Mouse (Mus musculus) liver, postnatal 0 days (tissue): ENCODE results near the gene Msh5. TPM values are rescaled to one million over a fixed set of nuclear protein-coding genes. Genes with fewer than 3 reads are reported as not detected.
A peak's percentile ranks its signal among the peaks of the same experiment; 100 is the strongest.

Experiments
- ATAC-seq: fragments of 200-750 bp; cut with Nextera tagmentation; 2 replicates; pipeline ENCODE4 v1.8.0; 2017; ENCODE audit warnings: mild to moderate bottlenecking, moderate library complexity
- DNase-seq: peaks from one replicate; pipeline ENCODE4 v3.0.0-alpha.2; 2016
- H3K27ac ChIP-seq: fragments of 300-500 bp; sonication (generic); 2 replicates; pipeline ENCODE4 v1.5.1; 2014; ENCODE audit warnings: antibody characterized with exemption, moderate library complexity, mild to moderate bottlenecking, low read depth
- H3K27me3 ChIP-seq: fragments of 300-500 bp; sonication (generic); 2 replicates; pipeline ENCODE4 v1.6.1; 2014; ENCODE audit warnings: low read length, control low read depth, mixed read lengths; ENCODE audit not compliant: insufficient read depth
- H3K36me3 ChIP-seq: fragments of 300-500 bp; sonication (generic); replicated peaks from 2 replicates; pipeline ENCODE4 v1.6.1; 2014; ENCODE audit warnings: mild to moderate bottlenecking, control low read depth, low read length, moderate library complexity, mixed read lengths; ENCODE audit not compliant: insufficient read depth
- H3K4me1 ChIP-seq: fragments of 300-500 bp; sonication (generic); 2 replicates; pipeline ENCODE4 v1.6.1; 2014; ENCODE audit warnings: antibody characterized with exemption, mild to moderate bottlenecking, control low read depth; ENCODE audit not compliant: insufficient read depth
- H3K4me2 ChIP-seq: fragments of 300-500 bp; sonication (generic); 2 replicates; pipeline ENCODE4 v1.6.1; 2014; ENCODE audit warnings: low read depth, mild to moderate bottlenecking, low read length, moderate library complexity, mixed read lengths
- H3K4me3 ChIP-seq: fragments of 300-500 bp; sonication (generic); 2 replicates; pipeline ENCODE4 v1.5.1; 2014; ENCODE audit warnings: low read depth, low read length
- H3K9ac ChIP-seq: fragments of 300-500 bp; sonication (generic); replicated peaks from 2 replicates; pipeline ENCODE4 v1.6.1; 2014; ENCODE audit warnings: mild to moderate bottlenecking, moderate library complexity
- H3K9me3 ChIP-seq: fragments of 300-500 bp; sonication (generic); 2 replicates; pipeline ENCODE4 v1.6.1; 2016; ENCODE audit warnings: mild to moderate bottlenecking, control low read depth, low read length, mixed read lengths
- CTCF ChIP-seq: sonication (generic); IDR thresholded peaks from 2 replicates; pipeline ENCODE4 v1.5.1; 2016; ENCODE audit warnings: antibody characterized with exemption, low read depth
- EP300 ChIP-seq: IDR thresholded peaks from 2 replicates; pipeline ENCODE4 v1.6.1; 2016; ENCODE audit warnings: antibody characterized with exemption, low read depth, mild to moderate bottlenecking
- WGBS: fragments of 180-500 bp; shearing (Covaris S2); extraction: QIAGEN DNeasy Blood & Tissue Kit; methylation state at CpG from one replicate; pipeline ENCODE4 v1.1.7; 2014; ENCODE audit not compliant: insufficient replicate concordance; 5-methylcytosine and 5-hydroxymethylcytosine counted together
- polyA plus RNA-seq: library from polyadenylated mRNA; unstranded; fragments of >200 nt; fragmentation: Nextera tagmentation; extraction: Ambion mirVana; gene quantifications from 2 replicates; pipeline ENCODE4 v1.2.1, GENCODE M21; 2015

The Msh5 gene
- polyA plus RNA-seq, 1 experiment from 2014 or later: 4.2 TPM

DNA sequence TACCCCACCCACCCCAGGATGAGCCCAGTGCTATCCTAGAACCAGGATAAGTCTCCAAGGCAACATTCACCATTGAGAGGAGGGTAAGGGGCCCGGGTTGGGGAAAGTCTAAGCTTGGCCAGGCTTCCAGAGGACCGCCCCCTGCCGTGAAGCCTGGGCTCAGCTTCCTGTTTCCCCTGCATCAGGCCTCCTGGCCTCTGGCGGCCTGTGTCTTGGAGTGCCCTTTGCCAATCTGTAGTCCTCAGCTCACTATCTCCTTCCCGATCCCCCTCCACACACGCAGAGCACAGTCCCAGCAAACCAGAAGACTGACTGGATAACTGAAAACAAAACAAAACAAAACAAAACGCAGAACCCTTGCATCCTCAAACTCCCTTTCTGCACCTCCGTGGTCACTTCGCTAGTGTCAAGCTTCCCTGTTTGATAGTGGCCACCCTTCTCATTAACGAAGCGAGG is 3.0 kb upstream of the Msh5 start, which contains the start of gene Clic1:
Gene Clic1, plus strand, starts transcription at position 406 of the 456 bp plus-strand sequence.
- DNase-seq (peak; percentile 77), ATAC-seq (peak; percentile 4; the same call in 1 of the 2 replicates)
- Histone ChIP-seq H3K4me3 (peak within 1 kb of the TSS; percentile 68), H3K4me1 (peaks cover 55% of the 10 kb centered on the region), H3K4me2 (peak within 1 kb of the TSS; percentile 99), H3K27ac (peak within 1 kb of the TSS; percentile 98), H3K9ac (peak within 1 kb of the TSS; percentile 87), H3K36me3 (peaks cover 24% of the 10 kb centered on the region), H3K9me3 (no peaks in the 10 kb centered on the region), H3K27me3 (no peaks in the 10 kb centered on the region)
- 2% methylated on average over 11 of the region's 11 CpGs for WGBS
- TF ChIP-seq CTCF (peak; percentile 49), EP300 (no peak)

- no peak for TF ChIP-seq EP300
- no peak for TF ChIP-seq CTCF
- H3K4me1 ChIP-seq: peaks cover 61% of the 10 kb centered on the region
- peak overlapping the region; percentile 87 for H3K9ac ChIP-seq
- peaks cover 18% of the 10 kb centered on the region for H3K36me3 ChIP-seq
- peak overlapping the region; percentile 99 for H3K4me2 ChIP-seq
- H3K4me3 ChIP-seq: peak overlapping the region; percentile 68
- ATAC-seq: no peak
- WGBS: 34% methylated on average over 5 of the region's 5 CpGs
- H3K9me3 ChIP-seq: no peaks in the 10 kb centered on the region
- no peak for DNase-seq
- H3K27me3 ChIP-seq: no peaks in the 10 kb centered on the region
- H3K27ac ChIP-seq: peak overlapping the region; percentile 98
Measured at GRCm38 (mm10) chr17:35048932-35049440, 2.4 kb upstream of the Msh5 start.

DNA sequence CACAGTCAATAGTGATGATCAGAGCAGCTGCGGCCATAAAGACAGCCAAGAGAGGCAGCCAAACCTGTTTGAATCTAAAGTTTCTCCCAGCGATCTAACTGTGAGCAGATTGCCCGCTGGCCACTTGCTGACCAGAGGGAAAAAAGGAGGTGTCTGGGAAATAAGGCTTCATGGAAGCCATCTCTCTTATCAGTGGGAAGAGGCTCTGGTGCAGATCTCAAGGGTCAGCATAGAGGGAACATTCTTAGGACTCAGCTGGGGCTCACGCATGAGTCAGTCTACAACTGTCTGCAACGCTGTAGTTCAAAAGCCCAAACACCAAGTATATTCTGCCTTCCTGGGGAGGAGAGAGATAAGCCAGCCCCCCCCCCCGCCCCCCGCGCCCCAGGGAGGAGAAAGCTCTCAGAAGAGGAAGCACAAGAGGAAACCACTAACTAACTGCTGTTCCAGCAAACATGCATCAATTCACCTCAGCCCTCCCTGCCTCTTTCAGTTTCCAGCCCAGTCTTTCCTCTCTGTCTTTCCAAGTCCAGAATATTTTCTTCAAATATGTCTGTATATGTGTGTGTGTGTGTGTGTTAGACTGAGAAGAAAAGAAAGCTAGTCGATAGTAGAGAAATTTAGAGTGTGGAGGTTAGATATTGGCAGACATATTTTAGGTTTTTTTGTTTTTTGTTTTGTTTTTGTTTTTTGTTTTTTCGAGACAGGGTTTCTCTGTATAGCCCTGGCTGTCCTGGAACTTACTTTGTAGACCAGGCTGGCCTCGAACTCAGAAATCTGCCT is 1.8 kb upstream of the Msh5 start:
- ATAC-seq (no peak), DNase-seq (peak; percentile 79)
- H3K9ac ChIP-seq: peak overlapping the region; percentile 63

GRCm38 (mm10) chr17:35047688-35048087 is 1.1 kb upstream of the Msh5 start:
- H3K4me2 ChIP-seq: peak overlapping the region; percentile 99
- WGBS: 12% methylated on average over 1 of the region's 1 CpGs
- H3K36me3 ChIP-seq: peaks cover 6% of the 10 kb centered on the region
- H3K27ac ChIP-seq: peak overlapping the region; percentile 98
- H3K9ac ChIP-seq: peak overlapping the region; percentile 63
- no peaks in the 10 kb centered on the region for H3K9me3 ChIP-seq
- ATAC-seq: peak; percentile 28
- no peaks in the 10 kb centered on the region for H3K27me3 ChIP-seq
- peak overlapping the region; percentile 70 for H3K4me3 ChIP-seq
- 0 out of 2 replicates have a peak, but pooled peaks have one; percentile 5 for TF ChIP-seq EP300
- TF ChIP-seq CTCF: no peak
- peaks cover 67% of the 10 kb centered on the region for H3K4me1 ChIP-seq
- no peak for DNase-seq

More for the DNA sequence above, 1.8 kb upstream of the Msh5 start:
- peaks cover 13% of the 10 kb centered on the region for H3K36me3 ChIP-seq
- H3K9me3 ChIP-seq: no peaks in the 10 kb centered on the region
- peak overlapping the region; percentile 99 for H3K4me2 ChIP-seq
- H3K4me3 ChIP-seq: peak overlapping the region; percentile 70
- no peaks in the 10 kb centered on the region for H3K27me3 ChIP-seq
- peak overlapping the region; percentile 98 for H3K27ac ChIP-seq
- 7% methylated on average over 11 of the region's 11 CpGs for WGBS
- H3K4me1 ChIP-seq: peaks cover 68% of the 10 kb centered on the region
- TF ChIP-seq EP300: no peak
- TF ChIP-seq CTCF: no peak

- peaks cover 61% of the 10 kb centered on the region for H3K4me1 ChIP-seq
- TF ChIP-seq CTCF (no peak), EP300 (no peak)
- H3K9ac ChIP-seq: peak overlapping the region; percentile 93
- H3K27ac ChIP-seq: peak overlapping the region; percentile 94
- ATAC-seq (no peak), DNase-seq (no peak)
- H3K36me3 ChIP-seq: no peaks in the 10 kb centered on the region
- H3K9me3 ChIP-seq: no peaks in the 10 kb centered on the region
- H3K4me2 ChIP-seq: peak overlapping the region; percentile 99
- 4% methylated on average over 40 of the region's 48 CpGs for WGBS
- H3K4me3 ChIP-seq: peak overlapping the region; percentile 70
- H3K27me3 ChIP-seq: no peaks in the 10 kb centered on the region
Measured at GRCm38 (mm10) chr17:35045807-35046680, 501 bp downstream of the Msh5 start.
